Mouse (Mus musculus): ENCODE results near the gene Ssbp3.

DNA sequence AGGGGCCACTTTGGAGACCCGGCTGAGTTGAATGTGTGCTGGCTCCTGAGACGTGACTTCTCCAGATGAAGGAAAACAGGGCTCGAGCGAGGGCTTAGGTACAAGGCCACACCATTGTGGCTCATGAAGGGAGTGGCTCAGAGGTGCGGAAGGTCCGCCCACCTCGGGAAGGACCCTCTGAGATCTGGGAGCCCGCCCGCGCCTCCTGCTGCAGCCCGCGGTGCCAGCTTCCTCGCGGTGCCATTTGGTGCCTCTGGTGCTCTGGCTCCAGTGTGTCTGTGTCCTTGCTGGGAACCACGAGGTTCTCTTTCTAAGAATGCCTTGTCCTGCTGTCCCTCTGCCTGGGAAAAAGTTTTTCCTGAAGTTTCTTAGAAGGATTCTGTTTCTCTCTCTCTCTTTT is 187.4 kb downstream of the Ssbp3 start:
- TF ChIP-seq CTCF (IDR thresholded peaks at IDR 0.05; ENCODE audit: low read depth, low read length) (no peak), POLR2A (IDR thresholded peaks at IDR 0.05; ENCODE audit: extremely low read depth, insufficient read depth, low read length) (no peak)
